Mouse (Mus musculus) bone marrow macrophage, adult 2 months (primary cell): ENCODE data around the gene Rpa3.

Experiments
- CTCF ChIP-seq: IDR thresholded peaks from 2 replicates; pipeline ENCODE4 v1.5.1; 2012; ENCODE audit warnings: low read depth, mild to moderate bottlenecking, low read length, moderate library complexity
- POLR2A ChIP-seq: IDR thresholded peaks from 2 replicates; pipeline ENCODE4 v1.6.1; 2012; ENCODE audit warnings: mild to moderate bottlenecking, low read depth, low read length, borderline replicate concordance

DNA sequence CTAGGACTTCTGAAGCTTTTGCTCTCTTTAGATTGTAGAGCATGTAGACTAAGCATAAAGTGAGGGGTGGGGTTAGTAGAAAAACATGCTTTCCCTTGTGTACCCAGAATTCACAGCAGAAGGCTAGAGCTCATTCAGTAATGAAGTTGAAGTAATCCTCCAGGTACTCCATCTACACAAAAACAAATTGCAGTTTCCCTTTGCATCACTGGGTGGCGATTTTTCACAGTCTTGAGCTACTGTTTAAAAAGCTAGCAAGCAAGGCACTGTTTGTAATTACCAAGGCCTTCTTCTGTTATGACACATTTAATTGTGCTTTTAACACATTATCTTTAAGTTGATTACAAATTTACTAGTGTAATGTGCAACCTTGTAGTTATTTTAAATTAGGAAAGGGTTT is 16.1 kb upstream of the Rpa3 start:
- TF ChIP-seq POLR2A (no peak), CTCF (no peak)
